Mouse (Mus musculus): ENCODE results near the gene Spast.

- TF ChIP-seq CTCF (IDR thresholded peaks at IDR 0.05; ENCODE audit: low read depth) (no peak), EP300 (IDR thresholded peaks at IDR 0.05; ENCODE audit: low read depth) (no peak)
Measured at GRCm38 (mm10) chr17:74424401-74425005, 85.7 kb downstream of the Spast start.
